Mouse (Mus musculus) testis, postnatal 14 days (tissue): ENCODE data around the gene Tet2.

Experiments used
- DNase-seq: peaks from one replicate; pipeline ENCODE4 v3.0.0; 2021; ENCODE audit warnings: low spot score

Tet2 gene

GRCm38 (mm10) chr3:133518116-133518515 is 26.8 kb downstream of the Tet2 start:
- DNase-seq: no peak

- DNase-seq: peak; percentile 10
Measured at GRCm38 (mm10) chr3:133517406-133517805, 27.5 kb downstream of the Tet2 start.

- DNase-seq: peak; percentile 72
Measured at GRCm38 (mm10) chr3:133516137-133516536, 28.8 kb downstream of the Tet2 start.

GRCm38 (mm10) chr3:133515204-133515969 is 29.6 kb downstream of the Tet2 start:
- no peak for DNase-seq

- DNase-seq: no peak
Measured at GRCm38 (mm10) chr3:133514290-133514689, 30.6 kb downstream of the Tet2 start.

GRCm38 (mm10) chr3:133513475-133513874 is 31.5 kb downstream of the Tet2 start:
- DNase-seq: no peak

GRCm38 (mm10) chr3:133510368-133510767 is 34.6 kb downstream of the Tet2 start:
- no peak for DNase-seq

- DNase-seq: no peak
Measured at GRCm38 (mm10) chr3:133509796-133510195, 35.1 kb downstream of the Tet2 start.

- no peak for DNase-seq
Measured at GRCm38 (mm10) chr3:133508881-133509280, 36.1 kb downstream of the Tet2 start.

- DNase-seq: no peak
Measured at GRCm38 (mm10) chr3:133506289-133506954, 38.5 kb downstream of the Tet2 start.

- no peak for DNase-seq
Measured at GRCm38 (mm10) chr3:133496953-133497352, 48.0 kb downstream of the Tet2 start.

GRCm38 (mm10) chr3:133491370-133491769 is 53.6 kb downstream of the Tet2 start:
- no peak for DNase-seq

GRCm38 (mm10) chr3:133488022-133488725 is 56.8 kb downstream of the Tet2 start:
- DNase-seq: no peak

GRCm38 (mm10) chr3:133482887-133483286 is 62.1 kb downstream of the Tet2 start:
- DNase-seq: no peak

GRCm38 (mm10) chr3:133478987-133479386 is 66.0 kb downstream of the Tet2 start:
- DNase-seq: no peak

- DNase-seq: no peak
Measured at GRCm38 (mm10) chr3:133473781-133474180, 71.2 kb downstream of the Tet2 start.

- DNase-seq: no peak
Measured at GRCm38 (mm10) chr3:133471101-133471500, 73.8 kb downstream of the Tet2 start.

- no peak for DNase-seq
Measured at GRCm38 (mm10) chr3:133468883-133469282, 76.1 kb downstream of the Tet2 start.

- no peak for DNase-seq
Measured at GRCm38 (mm10) chr3:133463233-133463632, 81.7 kb downstream of the Tet2 start.

- DNase-seq: no peak
Measured at GRCm38 (mm10) chr3:133462485-133462884, 82.5 kb downstream of the Tet2 start.

- no peak for DNase-seq
Measured at GRCm38 (mm10) chr3:133462059-133462458, 82.9 kb downstream of the Tet2 start.

GRCm38 (mm10) chr3:133459174-133459573 is 85.8 kb downstream of the Tet2 start:
- DNase-seq: no peak

- no peak for DNase-seq
Measured at GRCm38 (mm10) chr3:133453896-133454295, 91.0 kb downstream of the Tet2 start.
